Mouse (Mus musculus) kidney, postnatal 0 days (tissue): ENCODE measurements around the gene Arfrp1. TPM values are rescaled to one million over a fixed set of nuclear protein-coding genes. Genes with fewer than 3 reads are reported as not detected.

Experiments used
- ATAC-seq: fragments of 200-750 bp; cut with Nextera tagmentation; replicated peaks from 2 replicates; pipeline ENCODE4 v1.8.0; 2017; ENCODE audit warnings: low read depth, moderate number of reproducible peaks, moderate TSS enrichment, moderate library complexity; ENCODE audit not compliant: low FRiP score
- DNase-seq: peaks from one replicate; pipeline ENCODE4 v3.0.0-alpha.2; 2016; ENCODE audit warnings: low spot score
- H3K27ac ChIP-seq: fragments of 300-500 bp; sonication (generic); 2 replicates; pipeline ENCODE4 v1.5.1; 2014; ENCODE audit warnings: mild to moderate bottlenecking
- H3K27me3 ChIP-seq: fragments of 300-500 bp; sonication (generic); 2 replicates; pipeline ENCODE4 v1.6.1; 2014; ENCODE audit warnings: low read length, mixed read lengths; ENCODE audit not compliant: insufficient read depth
- H3K36me3 ChIP-seq: fragments of 300-500 bp; sonication (generic); 2 replicates; pipeline ENCODE4 v1.6.1; 2014; ENCODE audit warnings: low read length, mixed read lengths; ENCODE audit not compliant: insufficient read depth
- H3K4me1 ChIP-seq: fragments of 300-500 bp; sonication (generic); replicated peaks from 2 replicates; pipeline ENCODE4 v1.6.1; 2014; ENCODE audit warnings: antibody characterized with exemption, low read length, mixed read lengths; ENCODE audit not compliant: insufficient read depth
- H3K4me2 ChIP-seq: fragments of 300-500 bp; sonication (generic); 2 replicates; pipeline ENCODE4 v1.6.1; 2014; ENCODE audit warnings: mild to moderate bottlenecking, low read length, moderate library complexity, mixed read lengths
- H3K4me3 ChIP-seq: fragments of 300-500 bp; sonication (generic); replicated peaks from 2 replicates; pipeline ENCODE4 v1.5.1; 2014; ENCODE audit warnings: low read depth, low read length
- H3K9ac ChIP-seq: fragments of 300-500 bp; sonication (generic); 2 replicates; pipeline ENCODE4 v1.6.1; 2014; ENCODE audit warnings: low read depth, low read length
- H3K9me3 ChIP-seq: fragments of 300-500 bp; sonication (generic); replicated peaks from 2 replicates; pipeline ENCODE4 v1.6.1; 2016; ENCODE audit warnings: low read length, inconsistent platforms, mixed read lengths
- CTCF ChIP-seq: IDR thresholded peaks from 2 replicates; pipeline ENCODE4 v1.5.1; 2016; ENCODE audit warnings: antibody characterized with exemption, low read depth, mild to moderate bottlenecking, moderate library complexity
- WGBS: fragments of 180-500 bp; shearing (Covaris S2); extraction: QIAGEN DNeasy Blood & Tissue Kit; methylation state at CpG from one replicate; pipeline ENCODE4 v1.1.7; 2014; 5-methylcytosine and 5-hydroxymethylcytosine counted together
- polyA plus RNA-seq: library from polyadenylated mRNA; unstranded; fragments of >200 nt; fragmentation: Nextera tagmentation; extraction: Ambion mirVana; gene quantifications from 2 replicates; pipeline ENCODE4 v1.2.1, GENCODE M21; 2015

Arfrp1 gene
- polyA plus RNA-seq, result 47.5 and 48.7 TPM in 2 replicates

DNA sequence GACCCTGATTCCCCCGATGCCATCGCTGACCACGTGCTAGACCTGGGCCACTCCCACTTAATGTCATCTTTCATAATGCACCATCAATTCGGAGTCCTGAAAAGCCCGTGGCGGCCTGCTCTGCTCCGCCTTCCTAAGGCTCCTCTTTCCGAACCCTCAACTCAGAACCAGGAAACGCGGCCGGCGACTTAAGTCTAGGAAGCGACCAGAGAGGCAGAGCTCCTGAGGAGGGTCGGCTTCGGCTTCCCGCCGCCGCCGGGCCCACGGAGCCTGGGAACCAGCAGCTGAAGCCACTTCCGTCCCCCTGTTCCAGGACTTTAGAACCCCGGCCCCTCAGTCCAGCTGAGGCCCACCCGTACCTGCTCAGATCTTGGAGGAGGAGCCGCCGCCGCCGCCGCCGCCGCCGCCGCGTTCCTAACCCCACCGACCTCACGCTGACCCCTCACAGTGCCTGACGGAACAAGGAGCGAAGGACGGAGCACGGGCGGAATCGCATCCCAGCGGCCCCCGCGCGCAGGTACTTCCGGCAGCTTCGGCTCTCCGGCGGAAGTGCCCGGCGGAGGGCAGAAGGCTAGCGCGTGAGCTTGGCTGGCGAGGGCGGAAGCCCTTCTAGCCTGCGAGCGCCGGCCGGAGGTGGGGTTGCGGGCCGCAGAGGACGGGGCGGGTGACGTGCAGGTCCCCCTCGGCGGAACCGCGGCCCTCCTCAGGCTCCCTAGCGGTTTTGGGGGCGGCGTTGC, at the start of gene Arfrp1, which contains the start of gene Zgpat:
Gene Arfrp1 (minus strand): TSS at position 545 of the 737 bp plus-strand sequence.
Gene Zgpat (plus strand): TSS at position 69 of the 737 bp plus-strand sequence.
- peak within 1 kb of the TSS; percentile 87 for H3K4me3 ChIP-seq
- peaks cover 15% of the 10 kb centered on the region for H3K4me1 ChIP-seq
- no peaks in the 10 kb centered on the region for H3K9me3 ChIP-seq
- peaks cover 19% of the 10 kb centered on the region for H3K36me3 ChIP-seq
- H3K27ac ChIP-seq, result peak within 1 kb of the TSS; percentile 95
- peak; percentile 93 for ATAC-seq
- DNase-seq, result peak; percentile 95
- H3K4me2 ChIP-seq, result peak within 1 kb of the TSS; percentile 81
- peak within 1 kb of the TSS; percentile 87 for H3K9ac ChIP-seq
- no peaks in the 10 kb centered on the region for H3K27me3 ChIP-seq
- 1% methylated on average over 66 of the region's 71 CpGs for WGBS
- peak; percentile 12; the same call in 1 of the 2 replicates for TF ChIP-seq CTCF

- no peaks in the 10 kb centered on the region for H3K27me3 ChIP-seq
- no peak overlapping the region for H3K9ac ChIP-seq
- H3K27ac ChIP-seq, result no peak overlapping the region
- H3K36me3 ChIP-seq, result 0 out of 2 replicates have a peak, but pooled peaks cover 3% of the 10 kb centered on the region
- TF ChIP-seq CTCF, result no peak
- H3K9me3 ChIP-seq, result no peaks in the 10 kb centered on the region
- no peak overlapping the region for H3K4me3 ChIP-seq
- 26% methylated on average over 2 of the region's 2 CpGs for WGBS
- ATAC-seq (no peak), DNase-seq (no peak)
- H3K4me1 ChIP-seq, result no peaks in the 10 kb centered on the region
- no peak overlapping the region for H3K4me2 ChIP-seq
Measured at GRCm38 (mm10) chr2:181413141-181413540, 47.9 kb upstream of the Arfrp1 start.

GRCm38 (mm10) chr2:181410760-181411473, 45.7 kb upstream of the Arfrp1 start:
- H3K27ac ChIP-seq, result no peak overlapping the region
- DNase-seq (peak; percentile 87), ATAC-seq (0 out of 2 replicates have a peak, but pooled peaks have one; percentile 34)
- H3K4me2 ChIP-seq, result no peak overlapping the region
- no peak overlapping the region for H3K9ac ChIP-seq
- no peaks in the 10 kb centered on the region for H3K9me3 ChIP-seq
- no peaks in the 10 kb centered on the region for H3K4me1 ChIP-seq
- no peak overlapping the region for H3K4me3 ChIP-seq
- H3K27me3 ChIP-seq, result no peaks in the 10 kb centered on the region
- TF ChIP-seq CTCF, result peak; percentile 92
- H3K36me3 ChIP-seq, result peaks cover 8% of the 10 kb centered on the region; the same call in 1 of the 2 replicates
- whole genome bisulfite sequencing, result 43% methylated on average over 4 of the region's 4 CpGs

GRCm38 (mm10) chr2:181409643-181410042, 44.4 kb upstream of the Arfrp1 start:
- no peaks in the 10 kb centered on the region for H3K9me3 ChIP-seq
- H3K9ac ChIP-seq, result no peak overlapping the region
- no peak for ATAC-seq
- DNase-seq, result no peak
- 82% methylated on average over 7 of the region's 7 CpGs for WGBS
- TF ChIP-seq CTCF, result no peak
- no peak overlapping the region for H3K27ac ChIP-seq
- H3K4me2 ChIP-seq, result no peak overlapping the region
- H3K4me3 ChIP-seq, result no peak overlapping the region
- no peaks in the 10 kb centered on the region for H3K4me1 ChIP-seq
- peaks cover 8% of the 10 kb centered on the region; the same call in 1 of the 2 replicates for H3K36me3 ChIP-seq
- H3K27me3 ChIP-seq, result no peaks in the 10 kb centered on the region

GRCm38 (mm10) chr2:181403722-181404121, 38.5 kb upstream of the Arfrp1 start:
- no peak overlapping the region for H3K27ac ChIP-seq
- WGBS, result 91% methylated on average over 3 of the region's 3 CpGs
- no peak overlapping the region for H3K4me3 ChIP-seq
- peaks cover 4% of the 10 kb centered on the region; the same call in 1 of the 2 replicates for H3K36me3 ChIP-seq
- no peak for DNase-seq
- H3K27me3 ChIP-seq, result no peaks in the 10 kb centered on the region
- no peaks in the 10 kb centered on the region for H3K9me3 ChIP-seq
- ATAC-seq, result no peak
- no peak for TF ChIP-seq CTCF
- H3K4me1 ChIP-seq, result no peaks in the 10 kb centered on the region
- H3K9ac ChIP-seq, result no peak overlapping the region
- no peak overlapping the region for H3K4me2 ChIP-seq

GRCm38 (mm10) chr2:181401497-181401896, 36.3 kb upstream of the Arfrp1 start:
- no peak overlapping the region for H3K4me3 ChIP-seq
- TF ChIP-seq CTCF, result no peak
- H3K27me3 ChIP-seq, result no peaks in the 10 kb centered on the region
- no peaks in the 10 kb centered on the region for H3K9me3 ChIP-seq
- H3K9ac ChIP-seq, result no peak overlapping the region
- H3K4me2 ChIP-seq, result no peak overlapping the region
- ATAC-seq (no peak), DNase-seq (no peak)
- WGBS, result 7% methylated on average over 1 of the region's 1 CpGs
- H3K36me3 ChIP-seq, result no peaks in the 10 kb centered on the region
- no peak overlapping the region for H3K27ac ChIP-seq
- no peaks in the 10 kb centered on the region for H3K4me1 ChIP-seq
